Mouse (Mus musculus) right cerebral cortex, postnatal 36 days (tissue): ENCODE data around the gene Srarp.

Experiments
- DNase-seq, 2 experiments: peaks; one replicate each; pipeline ENCODE4 v3.0.0; 2022; ENCODE audit warnings: low spot score in 2 of 2, mixed read lengths in 1 of 2

Srarp gene

GRCm38 (mm10) chr4:141389366-141390150, 46.3 kb downstream of the Srarp start:
- DNase-seq, result no peak

GRCm38 (mm10) chr4:141387933-141388332, 48.0 kb downstream of the Srarp start:
- DNase-seq, result no peak

- DNase-seq, result peak; percentile 46 to 63
Observed at GRCm38 (mm10) chr4:141387093-141387784, 48.7 kb downstream of the Srarp start.

GRCm38 (mm10) chr4:141386150-141386549, 49.8 kb downstream of the Srarp start:
- DNase-seq, result no peak

GRCm38 (mm10) chr4:141385275-141385674, 50.6 kb downstream of the Srarp start:
- DNase-seq, result no peak
